Mouse (Mus musculus): Measurements from ENCODE around the gene Slc25a13.

Gene Slc25a13

DNA sequence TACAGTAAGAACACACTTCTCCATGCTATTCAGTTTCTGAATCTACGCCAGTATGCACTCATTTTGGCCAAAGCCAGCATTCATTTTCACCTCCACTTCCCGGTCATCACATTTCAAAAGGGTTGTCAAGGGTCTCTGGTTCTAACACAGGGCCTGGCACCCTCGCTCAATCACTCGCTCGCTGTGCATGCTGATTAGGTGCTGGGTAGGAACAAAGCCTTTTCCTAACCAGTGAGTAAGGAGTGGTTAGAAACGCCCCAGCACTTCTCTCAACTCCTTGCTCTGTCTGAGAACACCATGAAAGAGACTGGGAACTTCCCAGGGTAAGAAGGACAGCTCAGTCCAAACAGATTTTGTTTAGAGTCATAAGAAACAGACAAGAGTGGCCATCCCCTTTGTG is 193.0 kb downstream of the Slc25a13 start:
- DNase-seq: no peak

DNA sequence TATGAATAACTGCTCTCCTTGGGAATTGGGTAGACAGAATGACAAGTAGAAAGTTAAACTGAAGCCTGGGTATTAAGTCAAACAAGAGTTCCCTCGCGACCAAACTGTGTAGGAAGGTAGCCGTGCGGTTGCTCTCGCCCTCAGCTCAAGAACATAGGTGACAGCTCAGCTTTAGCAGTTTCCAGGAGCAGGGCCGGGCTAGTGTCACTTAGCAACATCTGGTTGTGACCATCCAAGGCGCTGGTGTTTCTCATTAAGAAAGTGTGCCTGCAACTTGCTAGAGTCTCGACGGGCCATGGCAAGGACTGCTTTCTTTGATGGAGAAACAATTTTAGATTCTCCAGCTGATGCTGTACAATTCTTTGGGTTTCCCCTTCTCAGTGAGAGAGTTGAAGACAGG is 200.0 kb downstream of the Slc25a13 start:
- no peak for DNase-seq

DNA sequence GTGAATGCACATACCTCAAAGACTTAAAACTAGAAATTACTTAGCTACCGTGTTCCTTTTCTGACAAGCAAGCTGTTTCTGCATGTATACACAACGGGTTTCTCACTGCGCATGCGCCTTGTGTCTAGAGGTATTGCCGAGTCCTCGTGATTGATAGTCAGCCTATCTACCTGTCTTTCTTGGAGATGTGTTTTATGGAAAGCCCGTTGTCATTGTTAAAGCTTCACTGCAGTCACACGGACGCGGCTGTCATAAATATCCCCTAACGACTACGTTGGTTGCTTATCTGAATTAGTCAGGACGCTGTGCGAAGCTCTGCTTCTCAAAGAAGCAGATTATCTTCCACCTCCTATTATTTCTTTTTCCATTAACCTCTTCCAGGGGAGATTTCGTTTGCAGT is 201.4 kb downstream of the Slc25a13 start:
- no peak for DNase-seq

DNA sequence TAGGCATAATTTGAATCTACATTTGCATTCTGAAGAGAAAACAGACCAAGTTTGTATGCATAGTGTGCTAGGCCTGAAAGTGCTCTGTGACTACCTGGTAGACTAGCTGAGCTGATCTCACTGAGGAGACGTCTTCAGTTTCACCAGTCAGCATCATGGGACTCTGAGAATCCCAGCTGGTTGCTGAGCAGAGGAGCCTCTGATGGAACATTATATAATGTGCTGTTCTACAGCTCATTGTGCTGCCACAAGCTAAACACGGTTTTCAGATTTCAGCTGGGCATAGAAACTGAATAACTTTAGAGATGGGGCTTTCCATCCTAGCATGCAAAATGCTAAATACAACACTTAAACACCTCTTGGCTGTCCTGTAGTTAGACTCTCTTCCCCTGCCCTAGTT is 205.6 kb downstream of the Slc25a13 start:
- no peak for DNase-seq

DNA sequence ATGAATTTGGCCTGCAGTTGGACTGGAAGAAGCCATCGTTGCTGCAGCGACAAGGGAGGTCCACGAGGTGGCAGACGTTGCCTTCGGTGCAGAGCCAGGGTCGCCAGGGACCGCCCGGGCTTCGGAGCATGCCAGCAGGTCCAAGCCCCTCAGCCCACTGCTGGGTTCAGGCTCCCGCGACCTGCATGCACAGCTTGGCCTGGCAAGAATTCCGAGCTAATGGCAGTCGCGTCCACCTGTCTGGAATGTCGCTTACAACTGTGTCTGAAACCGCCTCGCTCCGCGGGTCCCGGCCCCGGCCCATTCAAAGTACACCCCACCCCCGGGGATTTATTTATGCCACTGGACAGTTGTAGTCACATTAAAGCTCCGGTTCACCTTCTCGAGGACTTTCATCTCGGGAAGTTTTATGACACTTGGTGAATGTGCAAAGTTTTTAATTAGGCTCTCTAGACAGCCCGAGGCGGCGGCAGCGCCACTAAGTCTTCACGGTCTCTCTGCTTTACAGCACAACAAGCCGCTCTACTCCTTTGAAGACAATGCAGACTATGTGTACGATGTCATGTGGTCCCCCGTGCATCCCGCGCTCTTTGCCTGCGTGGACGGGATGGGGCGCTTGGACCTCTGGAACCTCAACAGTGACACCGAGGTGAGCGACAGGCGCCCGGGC is 211.1 kb downstream of the Slc25a13 start:
- DNase-seq: peak; percentile 29

DNA sequence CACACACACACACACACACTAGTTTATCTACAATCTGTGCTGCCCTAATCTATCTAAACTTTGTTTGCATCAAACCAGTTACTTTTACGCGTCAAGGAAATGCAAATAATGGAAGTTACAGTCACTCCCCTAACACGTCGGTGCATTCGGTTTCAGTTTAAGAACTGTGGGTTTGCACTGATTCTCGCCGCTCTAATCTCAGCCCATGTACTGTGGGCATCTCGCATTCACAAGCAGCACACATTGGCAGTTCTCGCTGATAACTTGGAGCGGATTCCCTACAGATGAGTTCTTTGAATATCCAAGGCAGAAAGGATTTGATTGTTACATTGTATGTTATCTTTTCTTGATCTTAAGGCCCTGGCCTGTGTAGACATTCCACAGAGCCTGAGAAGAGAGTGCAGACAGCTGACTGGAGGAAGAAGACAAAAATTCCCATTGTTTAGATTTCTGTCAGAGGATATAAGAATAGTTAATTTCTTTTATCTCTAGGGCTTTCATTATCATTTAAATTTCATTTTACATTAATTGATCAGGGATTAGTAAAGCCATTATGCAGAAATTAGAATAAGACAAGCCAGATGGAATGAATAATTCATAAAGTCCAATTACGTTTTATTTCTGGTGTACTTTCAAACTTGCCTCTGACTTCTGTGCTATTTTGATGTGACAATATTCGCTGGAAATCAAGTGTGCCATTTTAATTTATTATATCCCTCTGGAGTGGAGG is 212.1 kb downstream of the Slc25a13 start:
- DNase-seq: no peak

DNA sequence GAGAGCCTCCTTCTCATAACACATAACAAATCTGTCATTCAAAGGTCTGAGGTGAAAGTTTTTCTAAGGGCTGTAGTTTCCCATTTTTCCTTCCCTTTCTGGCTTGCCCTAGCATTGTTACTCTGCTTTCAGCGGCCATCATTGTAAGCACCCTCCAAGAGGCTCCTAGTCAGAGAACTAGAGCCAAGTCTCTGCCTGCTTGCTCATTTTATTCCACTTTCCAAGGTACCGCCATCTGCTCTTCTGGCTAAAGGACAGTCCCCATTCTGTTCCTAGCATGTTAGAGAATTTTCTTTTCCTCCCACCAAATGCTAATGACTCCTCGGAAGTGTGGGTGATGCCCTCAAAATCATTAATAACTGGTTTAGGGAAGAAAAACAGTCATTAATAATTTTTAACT is 214.9 kb downstream of the Slc25a13 start:
- DNase-seq: no peak

DNA sequence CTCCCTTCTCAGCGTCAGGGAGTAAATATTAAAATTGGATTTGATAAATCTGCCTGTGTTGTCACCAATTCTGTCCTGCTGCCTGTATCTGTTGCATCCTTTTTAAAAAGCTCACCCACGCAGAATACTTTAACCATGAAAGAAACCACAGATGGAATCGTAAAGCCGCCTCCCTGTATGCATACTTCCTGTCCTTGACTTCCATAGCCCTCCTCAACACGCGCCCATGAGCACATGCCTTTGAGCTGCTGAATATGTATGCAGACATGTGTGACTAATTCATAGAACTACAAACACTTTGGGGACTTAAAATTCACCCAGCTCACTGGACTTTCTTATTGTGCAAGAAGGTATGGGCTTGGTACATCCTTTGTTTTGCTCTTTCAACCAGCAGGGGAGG is 219.4 kb downstream of the Slc25a13 start:
- no peak for DNase-seq

DNA sequence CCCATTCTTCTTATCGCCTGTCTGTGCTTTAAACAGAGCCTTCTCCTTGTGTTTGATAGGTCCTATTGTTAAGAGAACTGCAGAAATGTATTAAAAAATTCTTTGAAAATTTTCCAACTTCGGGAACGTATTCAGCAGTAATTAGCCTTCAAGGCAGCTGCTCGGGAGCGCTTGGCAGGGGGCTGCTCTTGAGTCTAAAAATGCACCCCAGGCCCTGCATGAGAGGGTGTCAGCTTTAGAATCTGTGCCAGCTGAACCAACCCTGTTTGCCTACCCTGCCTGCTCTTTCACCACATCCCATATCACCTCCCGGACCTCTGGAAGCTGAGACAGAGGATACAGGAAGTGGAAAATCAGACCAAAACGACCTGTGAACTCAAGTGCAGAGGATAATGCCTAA is 223.9 kb downstream of the Slc25a13 start:
- peak; percentile 4 for DNase-seq

DNA sequence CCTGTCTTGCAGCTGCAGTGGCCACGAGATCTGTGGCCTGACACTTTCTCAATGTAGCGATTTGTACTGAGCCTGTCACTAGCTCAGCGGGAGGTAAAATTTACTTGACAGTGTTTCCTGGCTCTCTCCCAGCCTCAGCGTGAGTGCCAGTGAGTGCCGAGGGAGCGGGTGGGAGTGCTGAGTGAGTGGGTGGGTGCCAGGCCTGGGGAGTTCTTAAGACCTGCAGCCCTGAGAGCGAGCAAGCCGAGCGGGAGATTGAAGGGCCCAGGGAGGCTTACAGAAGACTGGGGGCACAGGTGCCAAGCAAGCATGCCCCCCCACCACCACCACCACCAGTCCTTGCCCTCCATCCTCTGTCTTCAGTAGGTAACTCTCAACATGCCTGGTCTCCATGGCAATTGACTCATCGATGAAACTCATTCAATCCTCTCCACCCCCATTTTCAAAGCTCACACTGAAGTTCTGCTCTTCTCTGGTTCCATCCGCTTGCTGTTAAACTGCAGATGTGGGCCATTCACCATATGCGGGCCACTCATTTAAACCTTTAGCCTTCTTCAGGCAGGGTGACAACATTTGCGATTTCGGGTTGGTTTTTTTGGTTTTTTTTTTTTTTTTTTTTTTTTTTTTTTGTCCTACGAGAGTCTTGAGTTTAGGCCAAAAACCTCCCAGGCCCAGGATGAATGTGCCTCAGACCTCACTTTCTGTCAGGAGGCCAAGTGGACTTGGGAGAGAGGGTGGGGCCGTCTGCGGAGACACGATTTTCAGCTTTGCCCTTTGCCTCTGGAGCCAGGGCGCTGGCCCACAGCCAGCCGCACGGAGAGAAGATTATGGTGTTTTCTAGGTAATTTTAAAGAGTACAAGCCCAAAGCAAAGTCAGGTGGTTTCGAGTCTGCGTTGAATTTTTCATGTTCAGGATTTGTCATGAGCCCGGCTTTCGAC is 224.9 kb downstream of the Slc25a13 start:
- DNase-seq: peak; percentile 87

DNA sequence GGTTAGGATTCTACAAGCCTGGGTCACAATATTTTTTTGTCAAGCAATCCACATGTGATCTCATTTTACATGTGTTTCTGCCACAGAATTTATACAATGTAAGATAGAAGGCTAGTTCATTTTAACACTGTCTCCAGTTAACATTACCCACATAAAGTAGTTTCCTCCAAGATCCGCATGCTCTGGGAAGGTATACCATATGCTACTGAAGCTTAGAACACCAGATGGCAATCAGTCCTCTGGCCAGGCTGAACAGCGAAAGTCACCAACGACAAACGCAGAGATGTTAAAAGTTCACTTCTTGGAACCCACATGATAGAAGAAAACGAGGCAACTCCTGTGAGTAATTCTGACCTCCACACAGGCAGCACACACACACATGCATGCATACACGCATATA is 225.7 kb downstream of the Slc25a13 start:
- no peak for DNase-seq
